Mouse (Mus musculus): Measurements from ENCODE around the gene St3gal5. TPM values are rescaled to one million over a fixed set of nuclear protein-coding genes. Genes with fewer than 3 reads are reported as not detected.

The St3gal5 gene
- total and polyA plus RNA-seq, 3 experiments: 24.4 to 51.8 TPM; not detected in 1

DNA sequence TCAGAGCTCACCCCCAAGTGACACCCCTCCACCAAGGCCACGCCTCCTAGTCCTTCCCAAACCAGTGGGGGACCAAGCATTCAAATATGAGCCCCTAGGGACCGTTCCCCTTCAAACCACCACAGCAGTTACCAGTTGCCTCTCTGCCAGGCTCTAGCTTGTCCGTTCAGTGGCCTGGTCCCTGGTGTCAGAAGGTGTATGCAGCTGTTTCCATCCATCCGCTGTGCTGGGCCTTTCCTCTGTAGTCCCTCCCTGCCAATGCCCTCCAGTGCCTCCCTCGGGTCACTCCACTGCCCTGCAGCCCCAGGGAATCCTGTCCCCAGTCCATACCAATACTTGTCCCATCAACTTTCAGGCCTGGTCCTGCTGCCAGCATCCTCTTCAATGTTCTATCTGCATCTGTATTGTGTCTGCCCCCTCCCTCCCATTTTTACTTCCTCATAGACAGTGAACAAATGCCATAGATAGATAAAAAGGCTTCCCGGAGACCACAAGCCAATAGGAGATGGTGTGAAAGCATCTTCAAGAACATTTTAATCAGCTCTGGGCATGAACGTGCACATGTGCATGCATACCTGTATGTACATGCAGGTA lies 57.6 kb downstream of the St3gal5 start (continued):
- 0 out of 2 replicates have a peak, but pooled peaks have one; percentile 27 for TF ChIP-seq GATA1 (IDR thresholded peaks at IDR 0.05; ENCODE audit: low read depth, low read length)
- TF ChIP-seq HCFC1 (IDR thresholded peaks at IDR 0.05; ENCODE audit: low read depth, low read length): no peak
- TF ChIP-seq CTCF (IDR thresholded peaks at IDR 0.05 in 2 of 3, conservative IDR thresholded peaks at IDR 0.05 in 1 of 3; ENCODE audit: control insufficient read depth in 1 of 3, insufficient read depth in 1 of 3, low read depth in 2 of 3, low read length in 3 of 3, poor library complexity in 1 of 3, severe bottlenecking in 1 of 3): no peak
- no peak for TF ChIP-seq USF2 (IDR thresholded peaks at IDR 0.05; ENCODE audit: borderline replicate concordance in 1 of 2, insufficient read depth in 1 of 2, low read depth in 1 of 2, low read length in 2 of 2)
- TF ChIP-seq KAT2A (conservative IDR thresholded peaks at IDR 0.05; ENCODE audit: low read depth, low read length): no peak
- TF ChIP-seq NELFE (IDR thresholded peaks at IDR 0.05; ENCODE audit: low read depth, low read length): no peak
- TF ChIP-seq MAFK (IDR thresholded peaks at IDR 0.05; ENCODE audit: borderline replicate concordance, low read depth, low read length): no peak
- no peak for TF ChIP-seq MEF2A (IDR thresholded peaks at IDR 0.05; ENCODE audit: extremely low read depth, insufficient replicate concordance, low read depth, low read length, poor library complexity, severe bottlenecking)
- no peak for TF ChIP-seq CHD1 (IDR thresholded peaks at IDR 0.05; ENCODE audit: low read depth, low read length)
- no peak for TF ChIP-seq TAL1 (IDR thresholded peaks at IDR 0.05; ENCODE audit: low read length)
- TF ChIP-seq MYC (IDR thresholded peaks at IDR 0.05; ENCODE audit: low read depth, low read length): no peak
- no peak for TF ChIP-seq SMC3 (IDR thresholded peaks at IDR 0.05; ENCODE audit: low read depth, low read length)

DNA sequence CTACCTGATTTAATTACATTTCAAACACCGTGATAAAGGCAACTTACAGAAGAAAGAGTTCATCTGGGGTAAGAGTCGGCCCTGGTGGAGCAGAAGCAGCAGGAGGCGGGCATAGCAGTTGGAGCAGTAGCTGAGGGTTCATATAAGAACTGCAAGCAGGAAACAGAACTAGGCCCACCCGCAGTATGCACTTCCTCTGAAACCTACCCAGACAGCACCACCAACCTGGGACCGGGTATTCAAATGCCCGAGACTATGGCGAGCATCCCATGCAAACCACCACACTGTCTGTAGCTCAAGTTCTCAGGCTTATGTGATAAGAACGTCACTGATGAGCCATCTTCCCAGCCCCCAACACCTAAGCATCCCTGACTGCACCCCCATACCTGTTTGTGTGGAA lies 58.3 kb downstream of the St3gal5 start:
- no peaks in the 10 kb centered on the region for H3K79me2 ChIP-seq (ENCODE audit: control insufficient read depth, insufficient read depth, low read length, poor library complexity)
- no peak for TF ChIP-seq MAFK (IDR thresholded peaks at IDR 0.05; ENCODE audit: borderline replicate concordance, low read depth, low read length)
- TF ChIP-seq MEF2A (IDR thresholded peaks at IDR 0.05; ENCODE audit: extremely low read depth, insufficient replicate concordance, low read depth, low read length, poor library complexity, severe bottlenecking): no peak
- TF ChIP-seq POLR2AphosphoS2 (IDR thresholded peaks at IDR 0.05; ENCODE audit: low read length): 0 out of 2 replicates have a peak, but pooled peaks have one; percentile 14
- no peak for TF ChIP-seq EP300 (IDR thresholded peaks at IDR 0.05; ENCODE audit: low read depth in 1 of 2, low read length in 2 of 2)
- TF ChIP-seq TBP (IDR thresholded peaks at IDR 0.05; ENCODE audit: low read depth, low read length): no peak
- TF ChIP-seq POLR2A (IDR thresholded peaks at IDR 0.05; ENCODE audit: control insufficient read depth in 1 of 2, insufficient read depth in 1 of 2, low read depth in 1 of 2, low read length in 2 of 2, poor library complexity in 1 of 2): no peak
- TF ChIP-seq NELFE (IDR thresholded peaks at IDR 0.05; ENCODE audit: low read depth, low read length): no peak
- no peak overlapping the region for H3K27ac ChIP-seq (ENCODE audit: control insufficient read depth, low read depth, low read length)
- peaks cover 0 to 4% of the 10 kb centered on the region in 2 experiments; a peak in 2 of 4 replicates for H3K36me3 ChIP-seq (ENCODE audit: control insufficient read depth in 1 of 2, insufficient read depth in 2 of 2, low read length in 2 of 2)
- no peaks in the 10 kb centered on the region for H3K9me3 ChIP-seq (replicated peaks; ENCODE audit: insufficient read depth, low read length)
- H3K9ac ChIP-seq (ENCODE audit: control insufficient read depth, low read depth, low read length, poor library complexity, severe bottlenecking): no peak overlapping the region
- H3K4me1 ChIP-seq (ENCODE audit: control insufficient read depth in 1 of 2, insufficient read depth in 2 of 2, low read length in 2 of 2): no peaks in the 10 kb centered on the region
- DNase-seq (ENCODE audit: low read depth, low spot score): no peak
- H3K4me3 ChIP-seq (ENCODE audit: control insufficient read depth in 1 of 2, insufficient read depth in 1 of 2, low read depth in 2 of 2, low read length in 2 of 2): no peak overlapping the region
- no peaks in the 10 kb centered on the region for H3K27me3 ChIP-seq (ENCODE audit: control insufficient read depth in 1 of 2, insufficient read depth in 2 of 2, low read length in 2 of 2)
